Mouse (Mus musculus) bone marrow, adult 2 months (tissue): ENCODE data around the gene Cln6. TPM values are rescaled to one million over a fixed set of nuclear protein-coding genes. Genes with fewer than 3 reads are reported as not detected.
A peak's percentile ranks its signal among the peaks of the same experiment; 100 is the strongest.

Experiments used
- H3K27ac ChIP-seq: fragments of 200-500 bp; 2 replicates; pipeline ENCODE4 v1.5.1; 2012; ENCODE audit warnings: low read depth, mild to moderate bottlenecking, control low read depth, inconsistent platforms, low read length; ENCODE audit not compliant: control insufficient read depth, poor library complexity, insufficient read depth
- H3K4me1 ChIP-seq: fragments of 200-500 bp; 2 replicates; pipeline ENCODE4 v1.6.1; 2011; ENCODE audit warnings: low read length; ENCODE audit not compliant: control insufficient read depth, insufficient read depth
- H3K4me3 ChIP-seq: fragments of 200-500 bp; replicated peaks from 2 replicates; pipeline ENCODE3; 2011; ENCODE audit warnings: mild to moderate bottlenecking, low read depth, low read length, control low read depth; ENCODE audit not compliant: control insufficient read depth
- CTCF ChIP-seq: fragments of 200-500 bp; IDR thresholded peaks from 2 replicates; pipeline ENCODE4 v1.5.1; 2011; ENCODE audit warnings: low read length, control low read depth; ENCODE audit not compliant: control insufficient read depth, insufficient read depth
- POLR2A ChIP-seq: fragments of 200-500 bp; IDR thresholded peaks from 2 replicates; pipeline ENCODE4 v1.6.1; 2011; ENCODE audit warnings: low read depth, mild to moderate bottlenecking, control low read depth, low read length, borderline replicate concordance; ENCODE audit not compliant: control insufficient read depth
- WGBS: fragments of 180-500 bp; shearing (Covaris S2); methylation state at CpG from one replicate; pipeline ENCODE4 v1.1.7; 2018; 5-methylcytosine and 5-hydroxymethylcytosine counted together
- polyA plus RNA-seq: library from polyadenylated mRNA; stranded (reverse); fragments of >200 nt; gene quantifications from 2 replicates; pipeline ENCODE4 v1.2.4, GENCODE M21; 2011; ENCODE audit warnings: low replicate concordance; ENCODE audit not compliant: missing spikeins, insufficient read depth, insufficient read length

Cln6 gene
- polyA plus RNA-seq, 1 experiment = 31.7 TPM

DNA sequence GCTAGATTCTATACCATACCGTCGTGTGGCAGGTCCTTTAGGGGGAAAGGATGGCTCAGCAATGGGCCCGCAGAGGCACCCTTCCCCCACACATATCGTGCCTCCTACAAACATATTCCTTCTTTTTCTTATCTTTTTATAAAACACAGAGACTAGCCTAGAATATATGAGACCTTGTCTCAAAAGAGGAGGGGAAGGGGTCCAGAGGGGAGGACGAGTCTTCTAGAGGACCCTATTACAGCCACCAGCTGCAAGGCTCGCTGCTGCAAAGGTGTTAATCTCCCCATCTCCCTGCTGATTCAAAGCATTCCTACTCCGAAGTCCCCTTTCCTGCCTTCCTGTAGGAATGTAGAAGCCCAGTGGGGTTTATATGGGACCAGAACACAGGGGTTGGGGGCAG, 12.1 kb upstream of the Cln6 start:
- Histone ChIP-seq H3K4me1 (no peaks in the 10 kb centered on the region), H3K4me3 (no peak overlapping the region), H3K27ac (no peak overlapping the region)
- TF ChIP-seq CTCF = no peak
- TF ChIP-seq POLR2A = no peak
- 68% methylated on average over 7 of the region's 7 CpGs for WGBS

- TF ChIP-seq CTCF (no peak), POLR2A (no peak)
- peak overlapping the region; percentile 11 for H3K4me3 ChIP-seq
- 17% methylated on average over 24 of the region's 24 CpGs for WGBS
- no peaks in the 10 kb centered on the region for H3K4me1 ChIP-seq
- H3K27ac ChIP-seq = no peak overlapping the region
Observed at GRCm38 (mm10) chr9:62827939-62828652, 10.5 kb upstream of the Cln6 start.

GRCm38 (mm10) chr9:62828662-62829086, 9.9 kb upstream of the Cln6 start:
- H3K4me3 ChIP-seq = peak overlapping the region; percentile 42
- TF ChIP-seq CTCF (peak; percentile 96), POLR2A (no peak; the same call in 1 of the 2 replicates)
- H3K4me1 ChIP-seq = no peaks in the 10 kb centered on the region
- H3K27ac ChIP-seq = no peak overlapping the region
- 1% methylated on average over 23 of the region's 23 CpGs for WGBS

DNA sequence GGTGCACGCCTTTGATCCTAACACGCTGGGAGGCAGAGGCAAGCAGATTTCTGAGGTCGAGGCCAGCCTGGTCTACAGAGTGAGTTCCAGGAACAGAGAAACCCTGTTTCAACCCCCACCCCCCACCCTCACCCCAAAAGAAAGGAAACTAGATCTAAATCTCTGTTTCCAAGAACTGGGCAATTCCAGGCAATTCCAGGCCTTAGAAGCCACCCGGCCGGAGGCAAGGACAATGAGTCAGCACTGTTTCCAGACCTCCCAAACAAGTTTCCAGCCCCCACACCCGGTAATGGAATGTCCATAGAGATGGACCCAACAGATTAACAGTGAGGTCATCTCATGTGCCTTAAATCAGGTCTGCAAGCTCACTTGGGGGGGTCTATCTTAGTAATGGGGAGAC, 8.7 kb upstream of the Cln6 start:
- TF ChIP-seq CTCF (no peak), POLR2A (no peak)
- 82% methylated on average over 6 of the region's 6 CpGs for WGBS
- no peak overlapping the region for H3K4me3 ChIP-seq
- H3K4me1 ChIP-seq = no peaks in the 10 kb centered on the region
- no peak overlapping the region for H3K27ac ChIP-seq

DNA sequence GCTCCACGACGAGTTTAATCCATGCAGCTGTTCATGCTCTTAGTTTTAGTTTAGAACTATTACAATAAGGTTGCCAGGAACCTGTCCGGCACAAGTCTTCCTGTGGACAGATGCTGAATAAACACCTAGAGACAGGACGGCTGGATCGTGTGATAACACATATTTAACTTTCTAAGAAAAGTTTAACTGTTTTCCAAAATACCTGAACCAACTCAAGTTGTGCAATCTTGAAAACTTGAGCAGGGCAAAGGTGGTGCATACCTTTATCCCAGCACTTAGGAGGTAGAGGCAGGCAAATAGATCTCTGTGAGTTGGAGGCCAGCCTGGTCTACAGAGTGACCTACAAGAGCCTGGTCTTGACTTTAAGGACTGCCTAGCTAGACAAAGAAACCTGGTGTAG, 3.7 kb upstream of the Cln6 start:
- TF ChIP-seq CTCF = no peak
- TF ChIP-seq POLR2A = no peak
- Histone ChIP-seq H3K27ac (no peak overlapping the region), H3K4me3 (no peak overlapping the region), H3K4me1 (no peaks in the 10 kb centered on the region; the same call in 1 of the 2 replicates)
- 83% methylated on average over 5 of the region's 5 CpGs for WGBS

DNA sequence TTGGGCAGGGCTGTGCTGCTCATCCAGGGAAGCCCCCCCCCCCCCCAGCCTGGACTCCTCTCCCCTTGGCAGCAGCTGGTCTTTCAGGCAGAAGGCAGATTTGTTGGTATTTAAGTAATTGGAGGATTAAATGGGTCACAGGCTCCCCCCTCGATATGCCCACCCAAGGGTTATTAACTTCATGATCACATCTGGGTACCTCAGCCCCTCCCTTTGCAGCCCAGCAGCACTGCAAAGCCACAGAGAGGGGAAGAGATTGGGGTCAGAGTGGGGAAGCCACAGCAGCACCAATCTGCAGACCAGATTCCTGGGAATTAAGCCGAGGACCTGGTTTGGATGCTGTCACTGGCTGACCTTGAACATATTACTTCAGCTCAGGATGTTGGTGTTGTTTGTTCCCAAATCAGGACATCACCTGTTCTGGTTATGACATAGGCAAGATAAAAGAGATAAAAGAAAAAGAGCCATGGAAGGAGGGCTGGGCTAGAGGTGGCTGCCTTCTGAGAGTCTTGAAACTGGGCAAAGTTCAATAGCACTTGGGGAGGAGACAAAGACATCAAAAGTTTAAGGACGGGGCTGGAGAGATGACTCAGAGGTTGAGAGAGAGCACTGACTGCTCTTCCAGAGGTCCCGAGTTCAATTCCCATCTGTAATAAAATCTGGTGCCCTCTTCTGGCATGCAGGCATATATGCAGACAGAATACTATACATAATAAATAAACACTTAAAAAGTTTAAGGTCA, 2.7 kb upstream of the Cln6 start:
- TF ChIP-seq CTCF = no peak
- no peak for TF ChIP-seq POLR2A
- H3K4me3 ChIP-seq = no peak overlapping the region
- no peaks in the 10 kb centered on the region; the same call in 1 of the 2 replicates for H3K4me1 ChIP-seq
- WGBS = 70% methylated on average over 4 of the region's 4 CpGs
- no peak overlapping the region for H3K27ac ChIP-seq

- 54% methylated on average over 3 of the region's 3 CpGs for WGBS
- no peak overlapping the region for H3K4me3 ChIP-seq
Observed at GRCm38 (mm10) chr9:62837611-62838010, 974 bp upstream of the Cln6 start.

DNA sequence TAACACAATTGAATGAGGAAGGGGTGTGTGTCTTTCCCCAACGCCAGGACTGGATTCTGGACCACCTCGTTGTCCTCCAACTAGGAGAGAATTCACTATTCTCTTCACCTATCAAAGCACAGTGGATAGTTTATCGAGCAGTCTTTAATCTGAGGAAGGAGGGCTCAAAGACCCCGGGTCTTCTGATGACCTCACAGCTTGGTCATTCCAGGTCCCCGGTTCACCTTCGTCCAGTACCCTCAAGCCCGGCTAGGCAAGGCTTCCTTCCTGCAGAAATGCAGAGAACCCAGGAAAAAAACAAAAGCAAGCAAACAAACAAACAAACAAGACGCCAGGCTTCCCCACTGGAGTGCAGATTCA, 459 bp upstream of the Cln6 start:
- Histone ChIP-seq H3K27ac (no peak overlapping the region), H3K4me1 (no peaks in the 10 kb centered on the region; the same call in 1 of the 2 replicates), H3K4me3 (peak overlapping the region; percentile 69)
- 1% methylated on average over 8 of the region's 8 CpGs for WGBS
- TF ChIP-seq CTCF (no peak), POLR2A (no peak)

More at GRCm38 (mm10) chr9:62837611-62838010, 974 bp upstream of the Cln6 start:
- H3K4me1 ChIP-seq = no peaks in the 10 kb centered on the region; the same call in 1 of the 2 replicates
- no peak overlapping the region for H3K27ac ChIP-seq
- TF ChIP-seq POLR2A = no peak
- no peak for TF ChIP-seq CTCF
